Comparison of ENCODE assay signal across 7 mouse cellular contexts in genomic region chr7:64048452-64049182, GRCm38 (mm10).
DNase-seq lines count a peak whose midpoint lies in the region; ATAC-seq lines count a peak whose summit lies in the region.

No protein-coding gene starts in this region.

- no peaks in the 10 kb centered on the region for H3K36me3 ChIP-seq in forebrain, embryonic 15.5 days
- H3K36me3 ChIP-seq in limb, embryonic 10.5 days: no peaks in the 10 kb centered on the region
- no peaks in the 10 kb centered on the region for H3K36me3 ChIP-seq in midbrain, embryonic 11.5 days (ENCODE audit: control insufficient read depth, insufficient read depth, low read length)

- H3K4me1 ChIP-seq in forebrain, embryonic 15.5 days: peaks cover 31% of the 10 kb centered on the region
- H3K4me1 ChIP-seq in limb, embryonic 10.5 days: peaks cover 14% of the 10 kb centered on the region
- peaks cover 5% of the 10 kb centered on the region; the same call in 1 of the 2 replicates for H3K4me1 ChIP-seq in midbrain, embryonic 11.5 days (ENCODE audit: control insufficient read depth, insufficient read depth, low read length)

- ATAC-seq in forebrain, embryonic 15.5 days (replicated peaks): peak; percentile 80
- peak; percentile 74 to 82 for ATAC-seq in hematopoietic stem cell, adult 5-6 weeks (replicated peaks in 1 of 2; ENCODE audit: insufficient read depth in 1 of 2, low FRiP score in 2 of 2, low TSS enrichment in 1 of 2, low read depth in 1 of 2, poor library complexity in 2 of 2, severe bottlenecking in 2 of 2)
- ATAC-seq in midbrain, embryonic 11.5 days (ENCODE audit: low FRiP score): peak; percentile 96

- H3K4me3 ChIP-seq in forebrain, embryonic 15.5 days: peak overlapping the region; percentile 52
- H3K4me3 ChIP-seq in limb, embryonic 10.5 days: peak overlapping the region; percentile 59
- H3K4me3 ChIP-seq in midbrain, embryonic 11.5 days (ENCODE audit: low read depth, low read length): peak overlapping the region; percentile 27

- DNase-seq in T-cell, adult 2 months (ENCODE audit: low spot score): peak; percentile 39
- DNase-seq in brain, adult 2 months (ENCODE audit: low read depth, low spot score): peak; percentile 70
- peak; percentile 89 for DNase-seq in limb, embryonic 10.5 days (ENCODE audit: low spot score)
- peak; percentile 97 for DNase-seq in midbrain, embryonic 11.5 days (ENCODE audit: low spot score, missing footprints)
- DNase-seq in right cerebral cortex, postnatal 4 days: peak; percentile 59

- no peaks in the 10 kb centered on the region for H3K27me3 ChIP-seq in forebrain, embryonic 15.5 days
- no peaks in the 10 kb centered on the region for H3K27me3 ChIP-seq in limb, embryonic 10.5 days (ENCODE audit: low read depth, poor library complexity, severe bottlenecking)
- no peaks in the 10 kb centered on the region for H3K27me3 ChIP-seq in midbrain, embryonic 11.5 days (ENCODE audit: control insufficient read depth, insufficient read depth, low read length)

- H3K9me3 ChIP-seq in forebrain, embryonic 15.5 days: no peaks in the 10 kb centered on the region
- no peaks in the 10 kb centered on the region for H3K9me3 ChIP-seq in limb, embryonic 10.5 days (replicated peaks)
- H3K9me3 ChIP-seq in midbrain, embryonic 11.5 days (ENCODE audit: control insufficient read depth, low read length): no peaks in the 10 kb centered on the region

- 6% methylated on average over 21 of the region's 21 CpGs for WGBS in forebrain, embryonic 15.5 days
- 5% methylated on average over 21 of the region's 21 CpGs for WGBS in limb, embryonic 10.5 days
- WGBS in midbrain, embryonic 11.5 days: 3% methylated on average over 21 of the region's 21 CpGs

- peak overlapping the region; percentile 62 for H3K9ac ChIP-seq in forebrain, embryonic 15.5 days (replicated peaks)
- peak overlapping the region; percentile 65 for H3K9ac ChIP-seq in midbrain, embryonic 11.5 days (ENCODE audit: low read length)

- peak overlapping the region; percentile 80 for H3K4me2 ChIP-seq in forebrain, embryonic 15.5 days (replicated peaks)
- peak overlapping the region; percentile 59 for H3K4me2 ChIP-seq in midbrain, embryonic 11.5 days

- H3K27ac ChIP-seq in forebrain, embryonic 15.5 days (replicated peaks): peak overlapping the region; percentile 35; the same call in 1 of the 2 replicates
- peak overlapping the region; percentile 89 for H3K27ac ChIP-seq in limb, embryonic 10.5 days
- H3K27ac ChIP-seq in midbrain, embryonic 11.5 days (ENCODE audit: low read depth, low read length): no peak overlapping the region

Comparison
In these comparisons a context has a peak if more than half of its experiments do, and no peak if none do; other contexts are left out.
1. DNase-seq: peak in every context shown above with its lines; median percentile 97 in midbrain, embryonic 11.5 days; 89 in limb, embryonic 10.5 days; 70 in brain, adult 2 months; 59 in right cerebral cortex, postnatal 4 days; 39 in T-cell, adult 2 months.